Mouse (Mus musculus): ENCODE results near the gene Shtn1.

Gene Shtn1

GRCm38 (mm10) chr19:59075472-59076101 lies at the start of gene Shtn1:
Shtn1 (minus strand) TSS chr19:59076100.
- no peak for DNase-seq (ENCODE audit: low read depth in 1 of 2, low spot score in 2 of 2)

- DNase-seq (ENCODE audit: low read depth in 1 of 2, low spot score in 2 of 2): no peak
Observed at GRCm38 (mm10) chr19:59114152-59114551, 38.3 kb upstream of the Shtn1 start.

DNA sequence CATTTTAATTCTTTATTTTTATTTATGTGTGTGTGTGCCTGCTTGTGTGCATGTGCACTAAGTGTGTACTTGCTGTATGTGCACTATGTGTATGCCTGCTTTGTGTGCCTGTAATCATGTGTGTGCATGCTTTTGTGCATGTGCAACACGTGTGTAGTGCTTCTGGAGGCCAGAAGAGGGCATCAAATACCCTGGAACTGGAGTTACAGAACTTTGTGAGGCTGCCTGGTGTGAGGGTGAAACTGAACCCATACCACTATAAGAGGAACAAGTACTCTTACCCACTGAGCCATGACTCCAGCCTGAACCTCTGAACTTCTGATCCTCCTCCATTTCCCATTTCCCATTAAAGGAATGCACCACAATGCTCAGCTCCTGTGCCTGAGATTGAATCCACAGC lies 34.0 kb upstream of the Shtn1 start:
- DNase-seq (ENCODE audit: low read depth in 1 of 2, low spot score in 2 of 2): no peak

- DNase-seq (ENCODE audit: low read depth in 1 of 2, low spot score in 2 of 2): no peak
Observed at GRCm38 (mm10) chr19:59098315-59098714, 22.4 kb upstream of the Shtn1 start.

- DNase-seq (ENCODE audit: low read depth in 1 of 2, low spot score in 2 of 2): no peak
Observed at GRCm38 (mm10) chr19:59092295-59092694, 16.4 kb upstream of the Shtn1 start.

- no peak for DNase-seq (ENCODE audit: low read depth in 1 of 2, low spot score in 2 of 2)
Observed at GRCm38 (mm10) chr19:59090337-59090736, 14.4 kb upstream of the Shtn1 start.

GRCm38 (mm10) chr19:59084296-59084695 lies 8.4 kb upstream of the Shtn1 start:
- no peak for DNase-seq (ENCODE audit: low read depth in 1 of 2, low spot score in 2 of 2)

DNA sequence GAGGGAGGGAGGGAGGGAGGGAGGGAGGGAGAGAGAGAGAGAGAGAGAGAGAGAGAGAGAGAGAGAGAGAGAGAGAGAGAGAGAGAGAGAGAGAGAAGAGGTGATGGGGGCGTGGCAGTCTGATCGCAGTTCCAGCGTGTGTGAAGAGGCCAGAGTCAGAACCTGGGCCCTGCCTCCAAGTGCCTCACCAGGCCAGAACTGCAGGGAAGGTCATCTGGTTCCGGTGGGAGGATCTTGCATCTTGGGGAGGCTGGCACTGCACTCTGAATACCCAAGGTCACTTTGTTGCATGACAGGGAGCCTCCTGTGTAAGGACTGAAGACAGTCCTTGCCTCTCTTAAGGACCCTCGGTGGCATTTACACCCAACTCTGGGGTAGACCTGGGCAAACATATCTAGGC lies 231 bp upstream of the Shtn1 start:
- no peak for DNase-seq (ENCODE audit: low read depth in 1 of 2, low spot score in 2 of 2)

DNA sequence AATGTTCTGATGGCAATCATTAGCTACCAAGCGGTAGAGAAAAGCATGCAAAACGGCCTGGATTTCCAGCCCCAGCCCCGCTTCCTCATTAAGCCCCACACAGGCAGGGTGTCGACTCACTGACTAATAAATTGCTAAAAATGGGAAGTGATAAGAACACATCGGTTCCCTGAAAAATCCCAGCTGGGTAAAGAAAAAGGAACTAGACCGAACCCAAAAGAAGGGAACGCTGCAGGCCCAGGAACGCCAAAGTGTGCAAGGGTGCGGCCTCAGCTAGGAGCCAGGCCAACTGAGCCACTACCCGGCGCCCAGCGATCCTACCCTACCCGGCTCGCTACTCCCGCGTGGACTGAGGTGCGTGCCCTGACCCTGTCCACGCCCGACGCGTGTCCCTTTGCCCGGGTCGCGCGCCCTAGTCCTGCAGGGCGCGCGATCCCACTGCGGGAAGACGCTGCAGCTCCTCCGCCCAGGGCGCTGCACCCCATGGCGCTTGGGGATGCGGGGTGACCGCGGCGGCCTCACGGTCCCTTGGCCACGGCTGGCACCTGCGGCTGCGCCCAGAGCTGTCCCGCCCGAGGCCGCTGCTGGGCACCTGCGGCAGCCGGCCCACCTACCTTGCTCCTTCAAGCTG lies 944 bp downstream of the Shtn1 start:
- peak; percentile 49 to 59 for DNase-seq (ENCODE audit: low read depth in 1 of 2, low spot score in 2 of 2)

- DNase-seq (ENCODE audit: low read depth in 1 of 2, low spot score in 2 of 2): no peak
Observed at GRCm38 (mm10) chr19:59074381-59074780, 1.5 kb downstream of the Shtn1 start.

DNA sequence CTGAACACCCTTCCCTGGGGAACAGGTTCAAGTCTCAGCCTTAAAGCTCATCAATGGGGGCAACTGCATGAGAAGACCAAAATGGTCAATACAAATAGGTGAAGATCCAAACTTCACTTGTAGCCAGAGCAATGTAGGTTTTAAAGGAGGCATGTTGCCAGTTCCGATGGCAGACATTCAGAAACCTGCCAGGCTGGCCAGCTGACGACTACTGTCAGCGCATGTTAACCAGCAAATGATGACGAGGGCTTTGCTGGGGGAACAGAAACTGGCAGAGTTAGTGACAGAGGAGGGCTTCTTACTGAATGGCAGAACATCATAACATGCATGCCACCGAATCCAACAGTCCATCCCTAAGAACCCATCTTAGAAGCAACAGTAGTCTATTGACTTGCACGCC lies 2.9 kb downstream of the Shtn1 start:
- DNase-seq (ENCODE audit: low read depth in 1 of 2, low spot score in 2 of 2): no peak

DNA sequence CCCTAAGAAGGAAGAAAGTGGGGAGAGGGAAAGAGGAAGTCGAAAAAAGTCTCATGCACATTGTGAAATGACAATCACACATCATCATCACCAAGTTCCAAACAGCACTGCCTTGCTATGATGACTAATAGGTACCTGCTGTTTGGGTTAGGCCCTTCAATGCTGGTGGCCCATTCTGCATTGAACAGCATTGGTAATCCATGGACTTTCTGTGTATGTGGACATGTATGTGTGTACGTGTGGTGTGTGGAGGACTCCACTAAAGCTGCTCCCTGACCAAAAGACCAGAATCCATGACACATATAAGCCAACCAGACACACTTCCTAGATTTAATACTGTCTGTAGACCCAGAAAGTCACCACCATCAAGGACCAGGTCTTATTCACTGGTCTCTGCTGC lies 3.9 kb downstream of the Shtn1 start:
- no peak for DNase-seq (ENCODE audit: low read depth in 1 of 2, low spot score in 2 of 2)

GRCm38 (mm10) chr19:59071396-59071795 lies 4.5 kb downstream of the Shtn1 start:
- peak in 1 of 2 experiments; percentile 18 for DNase-seq (ENCODE audit: low read depth in 1 of 2, low spot score in 2 of 2)

- no peak for DNase-seq (ENCODE audit: low read depth in 1 of 2, low spot score in 2 of 2)
Observed at GRCm38 (mm10) chr19:59067652-59068051, 8.2 kb downstream of the Shtn1 start.

DNA sequence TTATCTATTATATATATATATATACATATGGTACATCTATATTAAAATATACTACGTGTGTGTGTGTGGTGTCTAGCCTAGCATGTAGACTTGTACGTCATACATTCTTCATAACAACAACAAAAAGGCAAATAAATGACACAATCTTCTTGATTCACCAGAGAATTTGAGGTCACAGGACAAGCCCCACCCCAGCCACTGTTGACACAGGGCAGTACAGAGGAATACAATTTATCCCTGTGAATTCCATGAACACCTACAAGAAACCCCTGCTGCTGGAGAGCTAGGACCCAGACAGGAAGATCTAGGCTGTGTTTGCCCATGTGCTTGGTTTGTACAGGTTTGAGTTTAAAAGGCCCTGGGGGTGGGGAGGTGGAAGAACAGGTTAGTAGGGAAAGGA lies 9.2 kb downstream of the Shtn1 start:
- DNase-seq (ENCODE audit: low read depth in 1 of 2, low spot score in 2 of 2): no peak

GRCm38 (mm10) chr19:59066115-59066514 lies 9.8 kb downstream of the Shtn1 start:
- DNase-seq (ENCODE audit: low read depth in 1 of 2, low spot score in 2 of 2): no peak

DNA sequence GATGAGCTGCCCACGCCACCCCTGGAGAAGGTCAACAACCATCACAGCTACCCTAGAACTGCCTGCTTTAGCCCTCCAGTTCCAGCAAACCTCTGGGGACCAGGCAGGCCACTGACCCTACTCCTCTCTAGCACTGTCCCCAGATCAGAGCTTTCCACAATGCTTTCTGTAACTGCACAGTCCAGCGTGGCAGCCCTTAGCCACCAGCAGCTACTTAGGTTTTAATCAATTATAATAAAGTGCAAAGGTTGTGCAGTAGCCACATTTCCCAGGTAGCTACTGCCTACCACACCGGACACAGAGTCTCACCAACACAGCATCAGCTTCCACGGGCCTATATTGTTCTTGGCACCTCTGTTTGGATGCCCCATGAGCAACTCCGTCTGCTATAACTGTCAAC lies 11.3 kb downstream of the Shtn1 start:
- DNase-seq (ENCODE audit: low read depth in 1 of 2, low spot score in 2 of 2): no peak

DNA sequence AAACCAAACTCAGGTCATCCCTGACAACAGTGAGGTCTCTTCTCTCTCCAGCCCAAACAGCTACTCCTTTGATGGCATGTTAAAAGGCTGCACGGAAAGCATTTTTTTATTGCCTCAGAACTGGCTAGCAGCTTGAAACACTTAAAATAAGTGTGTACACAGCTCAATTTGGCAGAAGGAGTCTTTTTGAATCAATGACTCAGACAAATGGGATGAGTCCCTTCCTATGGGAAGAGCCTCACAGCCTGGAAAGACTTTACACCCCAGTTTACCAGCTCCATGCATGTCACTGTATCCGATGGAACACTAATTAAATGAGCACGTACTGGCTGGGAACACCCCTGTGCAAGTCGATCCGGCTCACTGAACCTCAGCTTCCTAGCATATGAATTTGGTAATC lies 12.3 kb downstream of the Shtn1 start:
- no peak for DNase-seq (ENCODE audit: low read depth in 1 of 2, low spot score in 2 of 2)

DNA sequence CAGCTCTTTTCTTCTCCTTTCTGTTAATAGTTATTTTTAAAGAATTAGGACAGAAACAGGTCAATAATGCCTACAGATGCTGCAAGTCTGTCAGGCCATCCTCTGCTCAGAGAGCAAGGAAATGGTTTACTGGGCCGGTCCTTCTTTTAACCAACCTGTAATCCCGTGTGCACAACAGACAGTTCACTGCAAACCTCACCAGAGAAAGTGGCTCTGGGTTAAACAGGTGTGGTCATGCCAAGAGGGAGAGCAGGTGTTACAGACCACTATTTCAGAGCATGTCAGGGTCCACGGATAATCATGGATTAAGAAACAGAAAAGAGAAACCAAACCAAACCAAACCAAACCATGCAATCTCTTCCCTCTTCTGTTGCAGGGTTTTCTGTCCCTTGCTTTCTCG lies 17.8 kb downstream of the Shtn1 start:
- no peak for DNase-seq (ENCODE audit: low read depth in 1 of 2, low spot score in 2 of 2)

- DNase-seq (ENCODE audit: low read depth in 1 of 2, low spot score in 2 of 2): no peak
Observed at GRCm38 (mm10) chr19:59057366-59057765, 18.5 kb downstream of the Shtn1 start.

GRCm38 (mm10) chr19:59054632-59054951 lies 21.3 kb downstream of the Shtn1 start:
- no peak for DNase-seq (ENCODE audit: low read depth in 1 of 2, low spot score in 2 of 2)

- DNase-seq (ENCODE audit: low read depth in 1 of 2, low spot score in 2 of 2): no peak
Observed at GRCm38 (mm10) chr19:59053931-59054631, 21.8 kb downstream of the Shtn1 start.

Measured in monocyte, adult 2 months (primary cell).